Mouse (Mus musculus) liver, postnatal 0 days (tissue): ENCODE data around the gene Osbpl2. TPM values are rescaled to one million over a fixed set of nuclear protein-coding genes. Genes with fewer than 3 reads are reported as not detected.

Experiments used
- ATAC-seq: fragments of 200-750 bp; cut with Nextera tagmentation; 2 replicates; pipeline ENCODE4 v1.8.0; 2017; ENCODE audit warnings: mild to moderate bottlenecking, moderate library complexity
- DNase-seq: peaks from one replicate; pipeline ENCODE4 v3.0.0-alpha.2; 2016
- H3K27ac ChIP-seq: fragments of 300-500 bp; sonication (generic); 2 replicates; pipeline ENCODE4 v1.5.1; 2014; ENCODE audit warnings: antibody characterized with exemption, moderate library complexity, mild to moderate bottlenecking, low read depth
- H3K27me3 ChIP-seq: fragments of 300-500 bp; sonication (generic); 2 replicates; pipeline ENCODE4 v1.6.1; 2014; ENCODE audit warnings: low read length, control low read depth, mixed read lengths; ENCODE audit not compliant: insufficient read depth
- H3K36me3 ChIP-seq: fragments of 300-500 bp; sonication (generic); replicated peaks from 2 replicates; pipeline ENCODE4 v1.6.1; 2014; ENCODE audit warnings: mild to moderate bottlenecking, control low read depth, low read length, moderate library complexity, mixed read lengths; ENCODE audit not compliant: insufficient read depth
- H3K4me1 ChIP-seq: fragments of 300-500 bp; sonication (generic); 2 replicates; pipeline ENCODE4 v1.6.1; 2014; ENCODE audit warnings: antibody characterized with exemption, mild to moderate bottlenecking, control low read depth; ENCODE audit not compliant: insufficient read depth
- H3K4me2 ChIP-seq: fragments of 300-500 bp; sonication (generic); 2 replicates; pipeline ENCODE4 v1.6.1; 2014; ENCODE audit warnings: low read depth, mild to moderate bottlenecking, low read length, moderate library complexity, mixed read lengths
- H3K4me3 ChIP-seq: fragments of 300-500 bp; sonication (generic); 2 replicates; pipeline ENCODE4 v1.5.1; 2014; ENCODE audit warnings: low read depth, low read length
- H3K9ac ChIP-seq: fragments of 300-500 bp; sonication (generic); replicated peaks from 2 replicates; pipeline ENCODE4 v1.6.1; 2014; ENCODE audit warnings: mild to moderate bottlenecking, moderate library complexity
- H3K9me3 ChIP-seq: fragments of 300-500 bp; sonication (generic); 2 replicates; pipeline ENCODE4 v1.6.1; 2016; ENCODE audit warnings: mild to moderate bottlenecking, control low read depth, low read length, mixed read lengths
- CTCF ChIP-seq: sonication (generic); IDR thresholded peaks from 2 replicates; pipeline ENCODE4 v1.5.1; 2016; ENCODE audit warnings: antibody characterized with exemption, low read depth
- EP300 ChIP-seq: IDR thresholded peaks from 2 replicates; pipeline ENCODE4 v1.6.1; 2016; ENCODE audit warnings: antibody characterized with exemption, low read depth, mild to moderate bottlenecking
- WGBS: fragments of 180-500 bp; shearing (Covaris S2); extraction: QIAGEN DNeasy Blood & Tissue Kit; methylation state at CpG from one replicate; pipeline ENCODE4 v1.1.7; 2014; ENCODE audit not compliant: insufficient replicate concordance; 5-methylcytosine and 5-hydroxymethylcytosine counted together
- polyA plus RNA-seq: library from polyadenylated mRNA; unstranded; fragments of >200 nt; fragmentation: Nextera tagmentation; extraction: Ambion mirVana; gene quantifications from 2 replicates; pipeline ENCODE4 v1.2.1, GENCODE M21; 2015

Gene Osbpl2
- polyA plus RNA-seq = 9.6 and 10.5 TPM in 2 replicates

DNA sequence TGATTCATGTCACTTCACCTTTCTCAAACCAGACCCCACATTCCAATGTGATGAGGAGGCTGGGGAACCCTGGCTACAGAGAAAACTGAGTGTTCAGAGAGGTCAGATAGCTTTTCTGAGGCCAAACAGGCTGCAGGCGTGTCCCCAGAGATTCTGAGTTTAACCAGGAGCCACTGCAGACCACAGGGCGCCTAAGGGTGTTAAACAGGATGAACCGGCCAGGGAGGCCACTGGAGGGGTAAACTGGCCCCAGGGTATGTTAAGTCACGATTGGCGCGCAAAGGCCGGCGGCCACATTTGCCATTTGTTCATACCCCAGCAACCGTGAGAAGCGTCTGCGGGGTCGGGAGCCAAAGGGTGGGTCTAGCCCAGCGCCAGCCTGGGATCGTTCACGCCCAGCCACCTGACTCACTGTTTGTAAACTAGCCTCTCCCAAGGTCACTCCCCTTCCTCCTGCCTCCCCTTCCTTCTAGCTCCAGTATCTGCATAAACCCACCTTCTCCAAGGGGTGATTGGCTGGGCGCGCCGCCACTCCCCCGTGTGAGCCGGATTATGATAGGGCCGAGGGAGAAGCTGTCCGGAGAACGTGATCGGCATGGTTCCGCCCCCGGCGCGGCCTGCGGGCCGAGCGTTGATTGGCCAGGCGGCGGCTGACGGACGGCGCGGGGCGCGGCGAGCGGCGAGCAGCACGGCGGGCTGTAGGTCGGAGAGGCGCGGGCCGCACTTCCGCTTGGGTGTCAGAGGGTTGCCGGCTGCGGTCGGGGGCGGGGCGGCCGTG lies at the start of gene Osbpl2:
Gene Osbpl2 (plus strand): TSS at position 646 of the 778 bp plus-strand sequence.
- Histone ChIP-seq H3K9ac (peak within 1 kb of the TSS; percentile 86), H3K4me3 (peak within 1 kb of the TSS; percentile 85), H3K4me1 (peaks cover 30% of the 10 kb centered on the region), H3K9me3 (no peaks in the 10 kb centered on the region), H3K36me3 (no peaks in the 10 kb centered on the region), H3K27me3 (no peaks in the 10 kb centered on the region), H3K4me2 (peak within 1 kb of the TSS; percentile 92), H3K27ac (peak within 1 kb of the TSS; percentile 79)
- WGBS = under 1% methylated on average over 55 of the region's 55 CpGs
- no peak for TF ChIP-seq CTCF
- no peak for TF ChIP-seq EP300
- peak; percentile 98 for ATAC-seq
- peak; percentile 99 for DNase-seq

DNA sequence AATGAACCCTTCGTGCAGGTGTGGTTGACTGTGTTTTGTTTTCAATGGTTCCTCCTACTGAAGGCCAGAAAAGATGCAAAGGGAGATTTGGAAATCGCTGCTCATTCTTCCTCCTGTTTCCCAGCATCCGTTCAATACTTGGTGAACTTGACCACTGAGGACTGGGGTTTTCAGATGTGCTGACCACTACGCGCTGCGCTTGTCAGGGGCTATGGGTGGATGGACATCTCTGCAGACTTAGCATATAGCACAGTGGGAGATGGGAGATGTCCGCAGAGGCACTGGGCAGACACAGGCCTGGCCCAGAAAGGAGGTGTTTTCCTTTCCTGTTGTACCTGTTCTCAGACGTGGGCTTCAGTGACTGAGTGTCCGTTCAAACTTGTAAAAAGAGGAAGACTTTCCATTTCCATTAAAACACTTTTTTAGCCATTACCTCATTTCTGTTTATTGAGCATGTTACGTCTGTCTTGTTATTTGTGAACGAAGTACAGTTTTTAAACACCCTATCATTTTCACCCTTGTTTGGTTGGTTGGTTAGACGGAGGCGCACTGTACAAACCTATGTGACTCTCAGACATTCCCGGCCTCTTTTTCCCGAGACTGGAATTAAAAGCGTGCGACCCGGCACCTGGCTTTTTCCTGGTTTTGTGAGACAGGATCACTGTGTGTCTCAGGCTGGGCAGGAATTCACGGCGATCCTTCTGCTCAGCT lies 49.2 kb upstream of the Osbpl2 start:
- no peak for DNase-seq
- Histone ChIP-seq H3K4me2 (peak overlapping the region; percentile 91), H3K36me3 (0 out of 2 replicates have a peak, but pooled peaks cover 7% of the 10 kb centered on the region), H3K4me1 (peaks cover 12% of the 10 kb centered on the region), H3K9ac (peak overlapping the region; percentile 75), H3K27ac (peak overlapping the region; percentile 74), H3K4me3 (peak overlapping the region; percentile 78), H3K9me3 (no peaks in the 10 kb centered on the region), H3K27me3 (no peaks in the 10 kb centered on the region)
- no peak for TF ChIP-seq CTCF
- TF ChIP-seq EP300 = no peak
- peak; percentile 68 for ATAC-seq
- WGBS = 26% methylated on average over 20 of the region's 20 CpGs

DNA sequence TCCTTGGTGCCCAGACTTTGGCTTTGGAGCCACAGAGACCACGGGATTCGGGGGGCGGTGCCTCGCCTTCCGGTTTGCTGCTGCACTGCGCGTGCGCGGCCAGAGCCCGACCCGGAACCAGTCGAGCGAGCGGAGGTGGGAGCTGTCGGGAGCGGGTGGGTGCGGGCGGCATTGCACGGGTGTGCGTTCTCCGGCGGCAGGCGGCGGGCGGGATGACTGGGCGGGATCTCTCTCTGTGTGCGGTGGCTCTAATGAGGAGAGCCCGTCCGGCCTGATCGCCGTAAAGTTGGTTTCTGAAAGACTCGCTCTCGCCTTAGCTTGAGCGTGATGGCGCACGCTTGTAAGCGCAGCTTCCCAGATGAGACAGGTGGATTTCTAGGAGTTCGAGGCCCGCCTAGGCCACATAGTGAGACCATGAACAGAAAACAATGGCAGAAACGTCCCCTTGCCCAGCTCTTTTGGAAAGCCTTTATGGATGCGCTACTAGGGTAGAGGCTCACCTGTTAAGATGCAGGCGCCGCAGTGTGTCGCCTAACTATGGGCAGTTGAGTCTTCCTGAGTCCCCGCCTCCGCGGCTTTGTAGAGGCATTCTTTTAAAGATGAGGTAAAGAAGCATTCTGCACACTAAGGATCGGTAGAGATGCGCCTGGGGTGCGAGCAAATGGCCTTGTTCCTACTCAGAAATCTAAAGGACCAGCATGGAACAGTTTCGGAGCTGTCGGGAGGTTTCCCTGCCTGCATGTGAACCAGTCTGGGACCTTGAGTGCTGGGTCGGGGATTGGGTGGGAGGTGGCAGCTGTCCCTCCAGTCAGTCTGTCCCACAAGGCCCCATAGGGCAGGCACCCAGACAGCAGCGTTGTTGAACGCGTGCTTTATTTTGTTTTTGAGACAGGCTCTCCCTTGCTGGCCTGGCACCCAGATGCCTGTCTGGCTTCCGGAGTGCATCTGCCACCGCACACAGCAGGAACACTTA lies 48.3 kb upstream of the Osbpl2 start, which contains the start of gene Mtg2:
Gene Mtg2 (plus strand): TSS at position 108 of the 973 bp plus-strand sequence.
- Histone ChIP-seq H3K27me3 (no peaks in the 10 kb centered on the region), H3K4me1 (peaks cover 12% of the 10 kb centered on the region), H3K4me2 (peak within 1 kb of the TSS; percentile 91), H3K9ac (peak within 1 kb of the TSS; percentile 75), H3K9me3 (no peaks in the 10 kb centered on the region), H3K36me3 (0 out of 2 replicates have a peak, but pooled peaks cover 7% of the 10 kb centered on the region), H3K4me3 (peak within 1 kb of the TSS; percentile 78), H3K27ac (peak within 1 kb of the TSS; percentile 74)
- peak; percentile 98 for ATAC-seq
- WGBS = 6% methylated on average over 58 of the region's 58 CpGs
- TF ChIP-seq EP300 = no peak
- no peak for TF ChIP-seq CTCF
- peak; percentile 95 for DNase-seq

DNA sequence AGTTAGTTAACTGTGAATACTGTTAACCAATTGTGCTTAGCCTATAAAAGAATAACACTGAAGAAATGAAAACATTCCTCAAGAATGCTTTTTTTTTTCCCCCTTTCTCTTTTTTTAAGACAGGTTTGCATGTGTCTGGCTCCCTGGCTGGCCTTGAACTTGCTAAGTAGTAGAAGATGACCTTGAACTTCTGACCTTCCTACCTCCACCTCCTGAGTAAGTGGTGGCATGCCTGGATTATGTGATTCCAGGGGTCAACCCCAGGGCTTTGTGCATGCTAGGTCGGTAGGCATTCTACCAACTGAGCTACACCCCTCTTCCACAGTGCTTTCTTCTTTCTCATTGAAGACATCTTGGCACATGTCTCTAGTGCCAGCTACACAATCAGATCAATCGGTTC lies 47.4 kb upstream of the Osbpl2 start:
- H3K36me3 ChIP-seq = 0 out of 2 replicates have a peak, but pooled peaks cover 7% of the 10 kb centered on the region
- no peaks in the 10 kb centered on the region for H3K27me3 ChIP-seq
- TF ChIP-seq CTCF (no peak), EP300 (no peak)
- 78% methylated on average over 2 of the region's 2 CpGs for WGBS
- DNase-seq = no peak
- ATAC-seq = no peak
- peaks cover 12% of the 10 kb centered on the region for H3K4me1 ChIP-seq
- H3K4me3 ChIP-seq = no peak overlapping the region
- H3K4me2 ChIP-seq = no peak overlapping the region
- no peak overlapping the region for H3K27ac ChIP-seq
- no peak overlapping the region for H3K9ac ChIP-seq
- no peaks in the 10 kb centered on the region for H3K9me3 ChIP-seq

DNA sequence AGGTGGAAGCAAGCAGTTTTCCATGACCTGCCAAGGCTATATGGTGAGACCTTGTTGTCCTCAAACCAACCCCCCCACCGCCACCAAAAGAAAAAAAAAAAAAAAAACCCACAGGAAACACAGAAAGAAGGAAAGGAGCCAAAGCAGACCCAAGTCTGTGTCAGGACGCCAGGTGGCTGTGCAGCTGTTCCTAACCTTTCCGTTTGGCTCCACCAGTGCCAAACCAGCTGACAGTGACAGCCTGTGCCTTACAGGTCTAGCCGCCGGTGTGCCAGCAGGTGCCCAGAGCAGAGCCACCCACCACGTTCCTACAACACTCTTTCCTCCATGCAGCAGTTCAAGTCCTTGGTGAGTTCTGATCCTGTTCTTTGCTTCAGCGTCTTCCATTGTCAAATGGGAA lies 46.2 kb upstream of the Osbpl2 start:
- H3K9ac ChIP-seq = no peak overlapping the region
- ATAC-seq = no peak
- DNase-seq = no peak
- H3K4me2 ChIP-seq = no peak overlapping the region
- no peak overlapping the region for H3K4me3 ChIP-seq
- TF ChIP-seq CTCF (no peak), EP300 (no peak)
- H3K27ac ChIP-seq = no peak overlapping the region
- no peaks in the 10 kb centered on the region for H3K27me3 ChIP-seq
- H3K4me1 ChIP-seq = peaks cover 12% of the 10 kb centered on the region
- WGBS = 85% methylated on average over 7 of the region's 7 CpGs
- H3K9me3 ChIP-seq = no peaks in the 10 kb centered on the region
- H3K36me3 ChIP-seq = 0 out of 2 replicates have a peak, but pooled peaks cover 7% of the 10 kb centered on the region
